Mouse (Mus musculus): ENCODE measurements at regions not wholly inside any gene's neighbourhood (a gene's known extent, or its start where the extent isn't known, plus 50 kb on each side); places are given as distances from the start of the nearest gene placed in this dataset.

DNA sequence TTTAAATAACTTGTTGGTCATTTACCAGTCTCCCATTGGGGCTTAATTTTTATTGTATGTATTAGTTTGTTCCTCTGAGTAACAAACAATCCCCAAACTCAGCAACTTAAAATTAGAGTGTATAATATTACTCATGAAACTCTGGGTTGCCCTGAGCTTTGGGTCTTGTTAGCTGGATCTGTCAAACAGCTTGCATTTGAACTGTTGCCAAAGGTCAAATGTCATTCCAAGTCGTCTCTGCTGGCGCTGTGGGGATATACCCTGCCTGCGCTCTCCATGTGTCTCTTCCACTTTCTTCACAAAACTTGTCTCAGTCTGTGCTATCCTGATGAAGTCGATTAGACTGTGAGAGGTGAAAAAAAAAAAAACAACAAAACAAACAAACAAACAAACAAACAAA, 398.3 kb downstream of the Serpinb8 start:
- Histone ChIP-seq H3K27me3 (replicated peaks) (no peaks in the 10 kb centered on the region), H3K27ac (replicated peaks) (no peak overlapping the region), H3K36me3 (no peaks in the 10 kb centered on the region), H3K9me3 (no peaks in the 10 kb centered on the region), H3K4me2 (no peak overlapping the region), H3K4me1 (no peaks in the 10 kb centered on the region), H3K4me3 (no peak overlapping the region), H3K9ac (no peak overlapping the region)
- no peak for ATAC-seq (ENCODE audit: extremely low read depth, insufficient number of reproducible peaks, low FRiP score, low TSS enrichment)
- WGBS: 49% methylated on average over 4 of the region's 4 CpGs

DNA sequence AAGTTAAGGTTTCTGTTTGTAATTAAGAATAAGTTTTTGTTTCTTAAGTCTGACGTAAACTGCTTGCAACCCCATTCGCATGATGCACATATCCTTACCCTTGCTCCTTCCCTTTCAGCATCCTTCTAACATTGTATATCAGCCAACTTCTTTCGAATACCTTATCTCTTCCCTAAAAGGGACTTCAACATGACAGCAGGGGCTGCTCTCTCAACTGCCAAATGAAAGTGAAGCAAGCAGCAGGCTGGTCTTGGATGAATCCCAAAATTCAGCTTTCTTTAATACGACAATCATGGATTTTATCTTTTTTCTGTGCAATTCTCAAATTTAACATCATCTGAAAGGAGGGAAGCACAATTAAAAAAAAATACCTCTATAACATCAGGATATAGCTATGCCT, 403.2 kb downstream of the Serpinb8 start:
- H3K9ac ChIP-seq: no peak overlapping the region
- no peaks in the 10 kb centered on the region for H3K4me1 ChIP-seq
- H3K27me3 ChIP-seq (replicated peaks): no peaks in the 10 kb centered on the region
- H3K9me3 ChIP-seq: no peaks in the 10 kb centered on the region
- H3K4me3 ChIP-seq: no peak overlapping the region
- H3K27ac ChIP-seq (replicated peaks): no peak overlapping the region
- ATAC-seq (ENCODE audit: extremely low read depth, insufficient number of reproducible peaks, low FRiP score, low TSS enrichment): no peak
- H3K36me3 ChIP-seq: no peaks in the 10 kb centered on the region
- WGBS: 61% methylated on average over 4 of the region's 4 CpGs
- H3K4me2 ChIP-seq: no peak overlapping the region

- no peaks in the 10 kb centered on the region for H3K36me3 ChIP-seq
- H3K27ac ChIP-seq (replicated peaks): no peak overlapping the region
- no peak overlapping the region for H3K9ac ChIP-seq
- H3K4me1 ChIP-seq: no peaks in the 10 kb centered on the region
- H3K4me3 ChIP-seq: no peak overlapping the region
- H3K27me3 ChIP-seq (replicated peaks): no peaks in the 10 kb centered on the region
- no peak overlapping the region for H3K4me2 ChIP-seq
- no peaks in the 10 kb centered on the region for H3K9me3 ChIP-seq
- ATAC-seq (ENCODE audit: extremely low read depth, insufficient number of reproducible peaks, low FRiP score, low TSS enrichment): no peak
- WGBS: 68% methylated on average over 5 of the region's 5 CpGs
Observed at GRCm38 (mm10) chr1:108023721-108024353, 434.0 kb downstream of the Serpinb8 start.

DNA sequence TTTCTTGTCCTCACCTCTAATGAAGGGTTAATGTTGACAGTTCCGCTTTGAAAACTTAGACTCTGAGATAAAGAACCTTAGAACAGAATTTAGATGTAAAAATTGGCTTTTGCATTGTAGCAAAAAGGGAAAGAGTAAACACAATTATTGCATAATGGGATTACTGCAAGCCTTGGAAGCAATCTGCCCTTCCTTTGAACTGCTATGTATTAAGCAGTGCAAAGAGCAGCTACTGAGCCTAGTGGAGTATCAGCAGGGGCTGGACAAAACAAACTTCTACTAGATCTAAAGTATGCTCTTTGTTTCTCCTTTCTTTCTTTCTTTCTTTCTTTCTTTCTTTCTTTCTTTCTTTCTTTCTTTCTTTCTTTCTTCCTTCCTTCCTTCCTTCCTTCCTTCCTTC, 434.9 kb downstream of the Serpinb8 start:
- Histone ChIP-seq H3K4me1 (no peaks in the 10 kb centered on the region), H3K9me3 (no peaks in the 10 kb centered on the region), H3K27ac (replicated peaks) (no peak overlapping the region), H3K27me3 (replicated peaks) (no peaks in the 10 kb centered on the region), H3K4me2 (no peak overlapping the region), H3K9ac (no peak overlapping the region), H3K4me3 (no peak overlapping the region), H3K36me3 (no peaks in the 10 kb centered on the region)
- no peak for ATAC-seq (ENCODE audit: extremely low read depth, insufficient number of reproducible peaks, low FRiP score, low TSS enrichment)
- WGBS: 66% methylated on average over 1 of the region's 1 CpGs

DNA sequence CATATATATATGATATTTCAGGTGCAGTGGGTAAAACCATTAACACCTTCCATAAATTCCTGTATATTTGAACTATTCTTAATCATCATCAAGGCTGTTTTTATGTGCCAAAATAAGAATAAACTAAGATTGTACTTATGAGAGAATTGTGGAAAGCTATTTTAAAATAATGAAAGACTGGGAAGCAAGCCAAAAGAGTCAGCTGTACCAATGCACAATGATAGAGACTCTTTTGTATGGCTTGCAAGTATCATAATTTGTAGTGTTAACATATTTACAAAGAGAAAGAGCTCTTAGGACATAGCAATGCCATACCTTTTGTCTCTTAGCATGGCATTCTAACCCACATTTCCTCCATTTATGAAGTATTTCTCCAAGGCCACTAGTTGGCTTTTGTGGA, 436.7 kb downstream of the Serpinb8 start:
- Histone ChIP-seq H3K9ac (no peak overlapping the region), H3K4me1 (no peaks in the 10 kb centered on the region), H3K27me3 (replicated peaks) (no peaks in the 10 kb centered on the region), H3K4me3 (no peak overlapping the region), H3K4me2 (no peak overlapping the region), H3K27ac (replicated peaks) (no peak overlapping the region), H3K36me3 (no peaks in the 10 kb centered on the region), H3K9me3 (no peaks in the 10 kb centered on the region)
- no peak for ATAC-seq (ENCODE audit: extremely low read depth, insufficient number of reproducible peaks, low FRiP score, low TSS enrichment)

- Histone ChIP-seq H3K36me3 (no peaks in the 10 kb centered on the region), H3K27me3 (replicated peaks) (no peaks in the 10 kb centered on the region), H3K4me2 (no peak overlapping the region), H3K9me3 (peaks cover 6% of the 10 kb centered on the region), H3K27ac (replicated peaks) (no peak overlapping the region), H3K9ac (no peak overlapping the region), H3K4me3 (no peak overlapping the region), H3K4me1 (no peaks in the 10 kb centered on the region)
- 77% methylated on average over 4 of the region's 4 CpGs for WGBS
- no peak for ATAC-seq (ENCODE audit: extremely low read depth, insufficient number of reproducible peaks, low FRiP score, low TSS enrichment)
Observed at GRCm38 (mm10) chr1:108046194-108046593, 456.4 kb downstream of the Serpinb8 start.

DNA sequence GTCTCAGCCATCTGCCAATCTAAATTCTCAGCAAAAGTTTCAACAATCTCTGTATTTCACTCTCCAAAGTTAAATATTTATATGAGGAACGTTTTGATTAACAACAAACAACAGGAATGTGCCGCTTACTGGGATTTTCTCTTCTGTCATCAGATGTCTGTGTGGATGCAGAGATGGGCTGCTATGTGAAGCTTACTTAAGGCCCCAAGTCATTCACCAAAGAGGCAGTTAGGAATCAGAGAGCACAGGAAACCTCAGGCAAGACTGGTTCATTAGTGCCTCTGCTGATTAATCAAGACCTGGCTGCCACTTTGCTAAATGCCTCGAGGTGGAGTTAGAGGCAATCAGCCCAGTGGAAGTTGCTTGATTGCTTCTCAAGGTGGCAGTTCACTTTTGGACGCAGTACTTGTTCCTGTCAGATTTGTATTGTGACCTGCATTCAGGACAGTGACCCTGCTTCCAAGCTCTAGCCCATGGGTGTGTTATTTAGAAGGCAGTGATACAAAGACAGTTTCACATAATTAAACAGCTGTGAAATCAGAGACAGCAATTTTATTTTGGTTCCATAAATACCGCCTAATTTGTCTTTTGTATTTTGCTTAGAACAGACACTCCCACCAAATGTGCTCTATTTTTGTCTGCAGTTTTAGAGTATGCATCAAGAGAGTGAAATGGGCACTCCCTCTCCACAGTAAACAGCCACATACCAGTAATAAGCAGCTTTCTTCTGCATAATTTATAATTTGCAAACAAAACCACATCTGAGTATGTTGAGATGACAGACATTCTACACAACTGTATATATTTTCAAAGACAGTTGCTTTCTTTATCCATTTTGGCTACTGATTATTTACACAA, 457.3 kb downstream of the Serpinb8 start:
- no peak for ATAC-seq (ENCODE audit: extremely low read depth, insufficient number of reproducible peaks, low FRiP score, low TSS enrichment)
- Histone ChIP-seq H3K4me3 (no peak overlapping the region), H3K9me3 (peaks cover 6% of the 10 kb centered on the region), H3K36me3 (no peaks in the 10 kb centered on the region), H3K27me3 (replicated peaks) (no peaks in the 10 kb centered on the region), H3K27ac (replicated peaks) (no peak overlapping the region), H3K4me1 (no peaks in the 10 kb centered on the region), H3K9ac (no peak overlapping the region), H3K4me2 (no peak overlapping the region)
- WGBS: 58% methylated on average over 5 of the region's 5 CpGs

DNA sequence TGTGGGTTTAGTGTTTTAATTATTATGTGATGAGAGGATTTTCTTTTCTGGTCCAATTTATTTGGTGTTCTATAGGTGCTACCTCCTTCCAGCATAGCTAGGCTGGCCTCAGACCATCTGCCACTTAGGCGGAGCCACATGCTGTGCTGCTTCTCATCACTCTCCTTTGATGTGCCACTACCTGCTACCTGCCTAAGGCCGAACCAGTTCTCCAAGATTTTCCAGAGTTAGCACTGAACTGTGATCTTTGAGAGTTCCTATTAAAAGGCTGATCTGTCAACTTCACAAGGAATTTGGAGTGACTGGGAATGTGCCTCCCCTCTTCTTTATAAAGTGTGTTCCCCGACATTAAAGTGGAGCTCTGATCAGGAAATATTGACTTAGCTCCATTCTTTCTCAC, 504.8 kb downstream of the Serpinb8 start:
- ATAC-seq (ENCODE audit: extremely low read depth, insufficient number of reproducible peaks, low FRiP score, low TSS enrichment): no peak
- no peak overlapping the region for H3K4me2 ChIP-seq
- H3K27ac ChIP-seq (replicated peaks): no peak overlapping the region
- no peak overlapping the region for H3K9ac ChIP-seq
- H3K36me3 ChIP-seq: no peaks in the 10 kb centered on the region
- H3K4me3 ChIP-seq: no peak overlapping the region
- WGBS: 67% methylated on average over 3 of the region's 3 CpGs
- no peaks in the 10 kb centered on the region for H3K9me3 ChIP-seq
- H3K4me1 ChIP-seq: no peaks in the 10 kb centered on the region
- no peaks in the 10 kb centered on the region for H3K27me3 ChIP-seq (replicated peaks)

DNA sequence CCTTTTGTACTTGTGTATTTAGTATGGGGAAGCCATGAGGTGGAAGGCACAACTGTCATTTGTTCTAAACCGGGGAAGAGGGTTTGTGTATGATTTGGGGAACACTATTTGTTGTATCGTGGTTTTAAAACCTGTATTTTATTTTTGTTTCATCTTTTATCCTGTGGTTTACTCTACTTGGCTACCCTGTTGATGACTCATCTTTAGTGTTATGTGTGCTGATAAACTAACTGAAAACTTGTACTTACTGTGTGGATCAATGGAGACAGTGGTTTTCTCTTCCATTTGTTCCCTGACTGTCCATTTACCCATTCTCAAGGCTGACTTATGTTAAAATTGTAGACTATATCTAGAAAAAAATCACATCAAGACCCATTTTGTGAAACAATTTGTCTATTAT, 512.8 kb downstream of the Serpinb8 start:
- no peak overlapping the region for H3K9ac ChIP-seq
- H3K36me3 ChIP-seq: no peaks in the 10 kb centered on the region
- no peaks in the 10 kb centered on the region for H3K27me3 ChIP-seq (replicated peaks)
- H3K4me1 ChIP-seq: no peaks in the 10 kb centered on the region
- no peak overlapping the region for H3K4me2 ChIP-seq
- H3K9me3 ChIP-seq: no peaks in the 10 kb centered on the region
- H3K27ac ChIP-seq (replicated peaks): no peak overlapping the region
- WGBS: 75% methylated on average over 2 of the region's 2 CpGs
- no peak overlapping the region for H3K4me3 ChIP-seq
- ATAC-seq (ENCODE audit: extremely low read depth, insufficient number of reproducible peaks, low FRiP score, low TSS enrichment): no peak

DNA sequence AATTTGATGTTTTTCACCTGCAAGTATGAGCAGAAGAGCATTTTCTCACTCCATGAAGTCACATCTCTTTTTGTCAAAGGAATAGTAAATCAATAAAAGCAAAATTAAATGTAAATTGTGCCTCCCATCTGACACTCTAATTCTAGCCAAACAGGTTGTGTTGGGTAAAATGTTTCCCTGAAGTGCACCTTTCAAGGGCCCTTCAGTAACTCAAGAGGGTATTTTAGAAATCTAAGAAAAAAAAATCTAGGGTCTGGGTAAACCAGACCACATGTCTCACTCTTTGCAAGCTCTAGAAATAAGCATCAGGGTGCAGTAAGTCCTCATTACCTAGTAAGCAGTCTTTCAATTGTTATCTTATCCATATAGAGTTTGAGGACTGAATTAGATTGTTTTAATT, 521.2 kb downstream of the Serpinb8 start:
- Histone ChIP-seq H3K9ac (no peak overlapping the region), H3K27me3 (replicated peaks) (no peaks in the 10 kb centered on the region), H3K36me3 (no peaks in the 10 kb centered on the region), H3K4me3 (no peak overlapping the region), H3K4me2 (no peak overlapping the region), H3K27ac (replicated peaks) (no peak overlapping the region), H3K4me1 (no peaks in the 10 kb centered on the region), H3K9me3 (no peaks in the 10 kb centered on the region)
- ATAC-seq (ENCODE audit: extremely low read depth, insufficient number of reproducible peaks, low FRiP score, low TSS enrichment): no peak

GRCm38 (mm10) chr1:108127393-108127792, 537.6 kb downstream of the Serpinb8 start:
- Histone ChIP-seq H3K27ac (replicated peaks) (no peak overlapping the region), H3K9me3 (no peaks in the 10 kb centered on the region), H3K4me2 (no peak overlapping the region), H3K4me3 (no peak overlapping the region), H3K4me1 (no peaks in the 10 kb centered on the region), H3K9ac (no peak overlapping the region), H3K36me3 (no peaks in the 10 kb centered on the region), H3K27me3 (replicated peaks) (no peaks in the 10 kb centered on the region)
- WGBS: 63% methylated on average over 4 of the region's 4 CpGs
- ATAC-seq (ENCODE audit: extremely low read depth, insufficient number of reproducible peaks, low FRiP score, low TSS enrichment): no peak

DNA sequence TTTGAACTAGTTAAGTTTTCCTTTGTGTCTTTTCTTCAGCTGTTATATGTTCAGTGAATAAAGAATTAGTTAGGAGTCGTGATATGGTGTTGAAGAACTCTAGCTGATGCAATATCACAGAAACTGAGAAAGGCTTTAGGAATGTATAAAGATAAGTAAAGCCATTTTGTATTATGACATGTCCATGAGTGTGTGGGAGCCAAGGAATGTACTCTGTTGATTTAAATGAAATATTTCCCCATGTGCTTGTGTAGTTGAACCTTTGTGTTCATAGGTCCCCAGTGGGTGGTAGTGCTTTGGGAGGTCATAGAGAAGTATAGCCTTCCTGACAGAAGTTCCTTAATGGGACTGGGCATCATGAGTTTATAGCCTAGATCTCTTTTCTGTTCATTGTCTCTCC, 542.2 kb downstream of the Serpinb8 start:
- ATAC-seq (ENCODE audit: extremely low read depth, insufficient number of reproducible peaks, low FRiP score, low TSS enrichment): no peak
- Histone ChIP-seq H3K36me3 (no peaks in the 10 kb centered on the region), H3K4me2 (no peak overlapping the region), H3K9me3 (no peaks in the 10 kb centered on the region), H3K4me1 (no peaks in the 10 kb centered on the region), H3K27ac (replicated peaks) (no peak overlapping the region), H3K9ac (no peak overlapping the region), H3K4me3 (no peak overlapping the region), H3K27me3 (replicated peaks) (no peaks in the 10 kb centered on the region)
- WGBS: 54% methylated on average over 1 of the region's 1 CpGs

Measured in heart, embryonic 13.5 days (tissue).